Mouse (Mus musculus) erythroblast, adult 5-6 weeks (primary cell): ENCODE data around the gene Tmem245. TPM values are rescaled to one million over a fixed set of nuclear protein-coding genes. Genes with fewer than 3 reads are reported as not detected.
"Not testable (repeated sequence)": the region's sequence is repeated elsewhere in the genome, so short reads cannot be mapped to it uniquely, and the experiment has no call there.

Source experiments
- ATAC-seq: replicated peaks from 2 replicates; pipeline ENCODE4 v1.8.0; 2016; ENCODE audit warnings: moderate number of reproducible peaks, mild to moderate bottlenecking, moderate TSS enrichment, inconsistent platforms; ENCODE audit not compliant: poor library complexity, low FRiP score, severe bottlenecking
- total RNA-seq, 2 experiments: library from RNA; stranded (forward) in 1 of 2; stranded (reverse) in 1 of 2; fragments of 150-400 nt in 1 of 2; fragments of 200-764, 138-1000 nt in 1 of 2; gene quantifications; 2 replicates each; pipeline versions ENCODE4 v1.2.3 to v1.2.4; 2015 to 2017; ENCODE audit warnings: low replicate concordance in 2 of 2

The Tmem245 gene
- total RNA-seq, 2 experiments from 2014 or later: 1.2 to 1.8 TPM

DNA sequence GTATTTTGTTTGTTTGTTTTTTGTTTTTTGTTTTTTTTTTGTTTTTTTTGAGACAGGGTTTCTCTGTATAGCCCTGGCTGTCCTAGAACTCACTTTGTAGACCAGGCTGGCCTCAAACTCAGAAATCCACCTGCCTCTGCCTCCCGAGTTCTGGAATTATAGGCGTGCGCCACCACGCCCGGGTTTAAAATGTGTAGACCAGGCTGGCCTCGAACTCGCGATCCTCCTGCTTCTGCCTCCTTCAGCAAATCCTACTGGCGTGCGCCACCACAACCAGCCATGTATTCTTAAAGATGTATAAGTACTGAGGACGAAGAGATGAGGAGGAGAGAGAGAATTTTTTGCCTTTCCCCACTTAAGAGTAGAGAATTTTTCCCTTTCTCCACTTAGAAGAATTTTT lies 76.7 kb downstream of the Tmem245 start:
- not testable (repeated sequence) for ATAC-seq

- no peak for ATAC-seq
Measured at GRCm38 (mm10) chr4:56867761-56868160, 79.5 kb downstream of the Tmem245 start.

- no peak for ATAC-seq
Measured at GRCm38 (mm10) chr4:56865971-56866370, 81.3 kb downstream of the Tmem245 start.

- ATAC-seq: peak; percentile 73
Measured at GRCm38 (mm10) chr4:56865003-56865511, 82.2 kb downstream of the Tmem245 start, which contains the start of gene Ctnnal1. TSS of gene Ctnnal1 (minus strand) at chr4:56865188.

DNA sequence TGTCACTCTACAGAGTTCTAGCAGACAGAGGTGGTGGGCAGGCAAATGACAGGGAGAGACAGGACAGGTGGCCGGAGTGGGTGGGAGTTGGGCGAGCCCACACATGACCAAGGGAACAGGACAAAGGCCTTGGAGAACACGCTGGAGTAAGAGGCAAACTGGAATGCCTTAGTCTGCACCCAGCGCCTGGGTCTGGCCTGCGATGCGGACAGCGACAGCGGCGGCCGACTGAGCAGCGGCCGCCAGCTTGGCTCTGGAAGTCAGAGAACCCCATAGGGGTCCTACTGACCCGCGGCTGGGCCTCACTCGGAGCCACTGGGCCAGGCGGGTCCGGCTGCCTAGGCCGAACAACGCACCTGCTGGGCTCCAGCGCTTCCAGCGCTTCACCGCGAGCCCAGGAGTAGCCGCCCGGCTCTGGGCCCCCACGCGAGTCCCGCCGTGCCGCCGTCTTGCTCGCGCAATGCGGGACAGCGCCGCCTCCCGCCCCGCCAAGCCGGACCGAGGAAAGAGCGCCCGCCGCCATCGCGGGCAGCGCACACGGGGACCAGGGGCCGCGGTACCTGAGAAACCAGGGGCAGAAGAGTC lies 82.7 kb downstream of the Tmem245 start:
- ATAC-seq: no peak

DNA sequence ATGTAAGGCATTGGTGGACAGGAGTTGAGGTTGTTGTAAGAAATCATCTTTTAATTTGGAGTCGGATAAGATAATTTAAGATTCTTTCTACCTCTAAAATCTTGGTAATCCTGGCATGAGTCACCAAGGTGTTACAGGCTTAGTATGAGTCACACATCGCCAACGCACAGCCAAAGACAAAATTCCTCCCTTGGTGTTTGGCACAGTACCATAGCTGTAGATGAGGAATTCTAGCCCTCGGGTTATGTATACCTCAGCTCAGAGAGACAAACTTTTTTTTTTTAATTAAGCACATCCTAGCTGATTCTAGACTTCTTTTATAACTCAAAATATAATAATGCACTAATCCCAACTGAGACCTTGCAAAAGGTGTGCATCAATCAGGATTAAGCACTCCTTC lies 83.2 kb downstream of the Tmem245 start:
- ATAC-seq: no peak

GRCm38 (mm10) chr4:56861551-56861950 lies 85.7 kb downstream of the Tmem245 start:
- no peak for ATAC-seq

GRCm38 (mm10) chr4:56858733-56859132 lies 88.5 kb downstream of the Tmem245 start:
- no peak for ATAC-seq

GRCm38 (mm10) chr4:56856371-56856949 lies 90.8 kb downstream of the Tmem245 start:
- ATAC-seq: no peak

- no peak for ATAC-seq
Measured at GRCm38 (mm10) chr4:56855935-56856334, 91.3 kb downstream of the Tmem245 start.

DNA sequence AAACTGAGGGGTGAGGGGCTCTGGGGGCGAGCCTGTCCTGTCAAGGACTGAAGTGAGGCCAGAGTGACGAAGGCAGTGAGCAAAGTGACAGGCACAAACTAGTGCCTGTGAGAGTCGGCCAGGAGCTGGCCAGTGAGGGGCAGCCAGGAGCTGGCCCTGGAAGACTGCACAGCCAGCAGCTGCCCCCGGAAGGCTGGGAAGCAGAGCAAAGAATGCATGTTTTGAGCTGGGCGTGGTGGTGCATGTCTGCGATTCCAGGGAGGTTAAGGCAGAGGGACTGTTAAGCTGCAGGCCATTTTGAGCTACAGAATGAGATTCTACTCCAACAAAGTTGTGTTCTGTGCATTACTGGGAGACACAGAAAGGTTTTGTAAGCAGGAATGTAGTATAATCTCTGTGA lies 96.5 kb downstream of the Tmem245 start:
- no peak for ATAC-seq

DNA sequence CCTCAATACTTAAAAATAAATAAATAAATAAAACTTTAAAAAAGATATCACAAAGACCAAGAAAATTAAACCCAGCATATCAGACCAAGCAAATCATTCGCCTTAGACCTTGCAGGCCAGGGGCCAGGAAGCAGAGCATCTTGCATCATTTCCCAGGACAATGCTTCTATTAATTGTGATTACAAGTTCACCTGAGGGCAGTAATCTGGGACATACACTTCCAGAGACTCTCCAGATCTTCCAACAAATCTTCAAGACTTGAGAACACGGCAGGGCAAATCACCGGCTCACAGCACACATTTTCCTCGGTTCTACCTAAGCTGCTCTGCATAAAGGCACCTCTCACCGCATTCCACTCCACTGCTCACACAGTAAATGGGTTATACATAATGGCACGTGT lies 99.2 kb downstream of the Tmem245 start:
- no peak for ATAC-seq

DNA sequence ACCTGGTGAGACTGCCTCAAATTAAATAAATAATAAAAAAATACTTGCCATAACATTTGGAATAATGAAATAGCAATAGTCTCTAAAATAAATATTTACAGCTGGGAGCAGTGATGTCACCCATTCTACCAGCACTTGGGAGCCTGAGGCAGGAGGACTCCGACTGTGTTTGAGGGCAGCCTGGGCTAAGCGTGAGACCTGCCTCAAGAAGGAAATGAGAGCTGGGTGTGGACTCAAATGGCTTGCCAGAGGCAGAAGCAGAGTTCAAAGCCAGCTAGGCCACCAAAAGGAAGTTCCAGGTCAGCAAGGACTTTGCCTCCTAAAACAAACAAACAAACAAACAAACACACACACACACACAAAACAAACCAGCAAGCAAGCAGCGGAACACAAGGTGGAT lies 99.8 kb downstream of the Tmem245 start:
- no peak for ATAC-seq

DNA sequence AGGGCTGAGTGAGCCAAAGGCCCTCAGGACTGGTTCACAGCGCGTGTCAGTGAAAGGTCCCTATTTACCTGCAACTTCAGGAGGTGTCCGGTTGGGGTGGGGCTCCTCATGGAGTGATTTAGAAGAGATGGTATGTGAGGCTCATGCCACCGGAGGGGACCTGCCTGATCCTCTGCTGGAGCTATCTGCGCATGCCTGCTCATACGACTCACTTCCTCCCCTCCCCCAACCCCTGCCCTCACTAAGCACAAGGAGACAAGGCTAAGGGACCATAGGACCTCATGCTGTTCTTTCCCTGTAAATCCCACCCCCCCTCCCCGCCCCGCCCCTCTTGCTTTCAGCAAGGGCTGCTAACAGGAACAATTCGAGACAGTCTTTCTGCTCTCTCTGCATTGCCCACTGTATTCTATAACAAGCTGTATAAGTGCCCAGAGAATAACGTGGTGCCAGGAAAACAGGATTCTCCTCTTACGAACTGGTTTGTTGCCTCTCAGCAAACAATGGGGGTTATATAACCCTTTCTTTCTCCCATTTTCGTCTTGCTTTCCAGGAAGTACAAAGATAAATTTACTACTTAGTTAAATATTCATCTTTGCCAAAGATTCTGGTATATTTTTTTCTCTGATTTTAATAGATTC lies 101.2 kb downstream of the Tmem245 start:
- no peak for ATAC-seq

GRCm38 (mm10) chr4:56844911-56845310 lies 102.3 kb downstream of the Tmem245 start:
- no peak for ATAC-seq

GRCm38 (mm10) chr4:56843963-56844362 lies 103.3 kb downstream of the Tmem245 start:
- ATAC-seq: no peak

DNA sequence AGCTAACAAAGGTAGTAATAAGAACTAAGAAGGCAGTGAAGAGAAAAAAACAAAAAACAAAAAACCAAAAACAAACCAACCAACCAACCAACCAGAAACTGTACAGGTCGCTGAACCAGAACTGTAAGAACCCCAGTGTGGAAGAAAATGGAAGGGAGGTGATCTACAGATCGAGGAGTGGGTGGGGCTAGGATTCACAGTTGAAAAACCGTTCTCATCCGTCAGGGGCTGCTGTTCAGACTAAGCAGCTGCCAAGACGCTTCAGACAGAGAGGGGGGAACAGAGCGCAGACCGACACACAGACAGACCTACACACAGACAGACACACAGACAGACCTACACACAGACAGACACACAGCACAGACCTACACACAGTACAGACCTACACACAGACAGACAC lies 104.7 kb downstream of the Tmem245 start:
- no peak for ATAC-seq

DNA sequence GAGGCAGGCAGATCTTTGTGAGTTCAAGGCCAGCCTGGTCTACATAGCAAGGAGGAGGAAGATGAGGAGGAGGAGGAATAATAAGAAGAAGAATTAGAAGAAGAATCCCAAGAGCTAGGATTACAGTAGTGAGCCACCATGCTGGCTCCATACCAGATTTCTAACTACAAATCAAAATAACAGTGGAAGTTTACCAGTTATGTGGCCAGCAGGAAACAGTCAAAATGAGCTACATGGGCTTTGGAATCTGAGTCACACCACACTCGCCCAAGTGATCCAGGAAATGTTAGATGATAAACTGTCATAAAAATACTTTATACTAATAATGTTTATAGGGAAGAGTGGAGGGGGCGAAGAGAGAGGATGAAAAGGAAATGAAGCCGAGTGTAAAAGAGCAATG lies 106.9 kb downstream of the Tmem245 start:
- ATAC-seq: no peak

DNA sequence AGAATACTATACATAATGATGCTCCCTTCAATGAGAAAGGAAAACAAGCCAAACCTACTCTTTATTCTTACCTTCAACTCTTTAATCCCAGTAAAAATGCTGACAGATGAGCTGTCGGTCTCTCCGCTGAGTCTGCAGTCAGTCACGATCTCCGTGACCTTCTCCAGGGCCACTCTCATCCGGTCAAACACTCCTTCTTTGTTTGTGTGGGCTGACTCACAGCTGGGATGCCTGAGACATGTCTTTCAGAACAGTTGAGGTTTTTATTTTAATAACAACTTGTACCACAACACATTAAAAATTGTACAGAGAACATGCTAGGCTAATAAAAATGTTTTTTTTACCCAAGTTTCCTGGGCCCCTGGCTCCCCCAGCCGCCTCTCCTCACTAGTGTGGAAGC lies 109.6 kb downstream of the Tmem245 start:
- ATAC-seq: no peak

- no peak for ATAC-seq
Measured at GRCm38 (mm10) chr4:56831998-56832397, 115.2 kb downstream of the Tmem245 start.

- no peak for ATAC-seq
Measured at GRCm38 (mm10) chr4:56831013-56831609, 116.1 kb downstream of the Tmem245 start.
